Mouse (Mus musculus) forebrain, postnatal 0 days (tissue): ENCODE data around the gene Ccdc158. TPM values are rescaled to one million over a fixed set of nuclear protein-coding genes. Genes with fewer than 3 reads are reported as not detected.

Experiments used
- ATAC-seq: fragments of 200-750 bp; cut with Nextera tagmentation; 2 replicates; pipeline ENCODE4 v1.8.0; 2017; ENCODE audit warnings: mild to moderate bottlenecking, moderate library complexity
- DNase-seq: peaks from one replicate; pipeline ENCODE4 v3.0.0-alpha.2; 2015
- H3K27ac ChIP-seq: fragments of 300-500 bp; sonication (generic); 2 replicates; pipeline ENCODE4 v1.5.1; 2014; ENCODE audit warnings: low read depth, mild to moderate bottlenecking, antibody characterized with exemption, low read length, moderate library complexity, mixed read lengths
- H3K27me3 ChIP-seq: fragments of 300-500 bp; sonication (generic); 2 replicates; pipeline ENCODE4 v1.6.1; 2014; ENCODE audit warnings: mild to moderate bottlenecking, low read length, mixed read lengths; ENCODE audit not compliant: insufficient read depth
- H3K36me3 ChIP-seq: fragments of 300-500 bp; sonication (generic); 2 replicates; pipeline ENCODE4 v1.6.1; 2014; ENCODE audit warnings: mild to moderate bottlenecking, moderate library complexity; ENCODE audit not compliant: insufficient read depth
- H3K4me1 ChIP-seq: fragments of 300-500 bp; sonication (generic); 2 replicates; pipeline ENCODE4 v1.6.1; 2014; ENCODE audit warnings: antibody characterized with exemption; ENCODE audit not compliant: insufficient read depth
- H3K4me2 ChIP-seq: fragments of 300-500 bp; sonication (generic); 2 replicates; pipeline ENCODE4 v1.6.1; 2014; ENCODE audit warnings: low read depth, mild to moderate bottlenecking, moderate library complexity
- H3K4me3 ChIP-seq: fragments of 300-500 bp; sonication (generic); 2 replicates; pipeline ENCODE4 v1.5.1; 2014; ENCODE audit warnings: low read depth, low read length, mixed read lengths
- H3K9ac ChIP-seq: fragments of 300-500 bp; sonication (generic); 2 replicates; pipeline ENCODE4 v1.6.1; 2014; ENCODE audit warnings: mild to moderate bottlenecking
- H3K9me3 ChIP-seq: fragments of 300-500 bp; sonication (generic); 2 replicates; pipeline ENCODE4 v1.6.1; 2016; ENCODE audit warnings: low read length
- CTCF ChIP-seq: sonication (generic); IDR thresholded peaks from 2 replicates; pipeline ENCODE4 v1.5.1; 2016; ENCODE audit warnings: antibody characterized with exemption, control low read depth, low read depth
- WGBS: fragments of 180-500 bp; shearing (Covaris S2); extraction: QIAGEN DNeasy Blood & Tissue Kit; methylation state at CpG from one replicate; pipeline ENCODE4 v1.1.7; 2014; 5-methylcytosine and 5-hydroxymethylcytosine counted together
- polyA plus RNA-seq: library from polyadenylated mRNA; unstranded; fragments of >200 nt; fragmentation: Nextera tagmentation; extraction: Ambion mirVana; gene quantifications from 2 replicates; pipeline ENCODE4 v1.2.1, GENCODE M21; 2015
- total RNA-seq: library from RNA; depleted of rRNA; stranded (reverse); fragments of >200 nt; gene quantifications from 2 replicates; pipeline ENCODE4 v1.2.3, GENCODE M21; 2014

Gene Ccdc158
- total and polyA plus RNA-seq, 2 experiments from 2014 or later = 0.39 to 1.3 TPM

GRCm38 (mm10) chr5:92684715-92685460 is 9.8 kb upstream of the Ccdc158 start:
- 85% methylated on average over 16 of the region's 16 CpGs for WGBS
- Histone ChIP-seq H3K4me1 (peaks cover 4% of the 10 kb centered on the region; the same call in 1 of the 2 replicates), H3K36me3 (no peaks in the 10 kb centered on the region), H3K9ac (no peak overlapping the region), H3K27ac (no peak overlapping the region), H3K27me3 (no peaks in the 10 kb centered on the region), H3K9me3 (no peaks in the 10 kb centered on the region), H3K4me3 (no peak overlapping the region), H3K4me2 (no peak overlapping the region)
- DNase-seq = no peak
- no peak for TF ChIP-seq CTCF
- ATAC-seq = no peak

GRCm38 (mm10) chr5:92683871-92684475 is 8.9 kb upstream of the Ccdc158 start:
- Histone ChIP-seq H3K4me3 (peak overlapping the region; percentile 50), H3K27me3 (no peaks in the 10 kb centered on the region), H3K4me2 (peak overlapping the region; percentile 98), H3K9me3 (no peaks in the 10 kb centered on the region), H3K36me3 (no peaks in the 10 kb centered on the region), H3K9ac (peak overlapping the region; percentile 54), H3K27ac (no peak overlapping the region), H3K4me1 (peaks cover 4% of the 10 kb centered on the region; the same call in 1 of the 2 replicates)
- DNase-seq (no peak), ATAC-seq (no peak)
- no peak for TF ChIP-seq CTCF
- 12% methylated on average over 9 of the region's 9 CpGs for WGBS

- H3K27ac ChIP-seq = peak within 1 kb of the TSS; percentile 15; the same call in 1 of the 2 replicates
- DNase-seq = no peak
- no peak for ATAC-seq
Measured at GRCm38 (mm10) chr5:92683351-92683807, 8.3 kb upstream of the Ccdc158 start, which contains the start of gene Shroom3. TSS of gene Shroom3 (plus strand) at chr5:92683435.

GRCm38 (mm10) chr5:92682621-92683348 is 7.7 kb upstream of the Ccdc158 start:
- DNase-seq (no peak), ATAC-seq (peak; percentile 16; the same call in 1 of the 2 replicates)
- under 1% methylated on average over 39 of the region's 39 CpGs for WGBS
- H3K4me2 ChIP-seq = peak overlapping the region; percentile 98
- peak overlapping the region; percentile 54 for H3K9ac ChIP-seq
- no peak; the same call in 1 of the 2 replicates for TF ChIP-seq CTCF
- peak overlapping the region; percentile 15; the same call in 1 of the 2 replicates for H3K27ac ChIP-seq
- peak overlapping the region; percentile 50 for H3K4me3 ChIP-seq
- H3K9me3 ChIP-seq = no peaks in the 10 kb centered on the region
- H3K36me3 ChIP-seq = no peaks in the 10 kb centered on the region
- H3K27me3 ChIP-seq = no peaks in the 10 kb centered on the region
- peaks cover 4% of the 10 kb centered on the region; the same call in 1 of the 2 replicates for H3K4me1 ChIP-seq

More at GRCm38 (mm10) chr5:92683351-92683807, 8.3 kb upstream of the Ccdc158 start, which contains the start of gene Shroom3:
- Histone ChIP-seq H3K4me3 (peak within 1 kb of the TSS; percentile 50), H3K4me2 (peak within 1 kb of the TSS; percentile 98), H3K27me3 (no peaks in the 10 kb centered on the region), H3K36me3 (no peaks in the 10 kb centered on the region), H3K9ac (peak within 1 kb of the TSS; percentile 54), H3K4me1 (peaks cover 4% of the 10 kb centered on the region; the same call in 1 of the 2 replicates), H3K9me3 (no peaks in the 10 kb centered on the region)
- TF ChIP-seq CTCF = no peak
- WGBS = 3% methylated on average over 26 of the region's 26 CpGs

GRCm38 (mm10) chr5:92681861-92682260 is 6.8 kb upstream of the Ccdc158 start:
- Histone ChIP-seq H3K9ac (no peak overlapping the region), H3K27ac (no peak overlapping the region), H3K4me2 (no peak overlapping the region), H3K4me1 (peaks cover 4% of the 10 kb centered on the region; the same call in 1 of the 2 replicates), H3K9me3 (no peaks in the 10 kb centered on the region), H3K27me3 (no peaks in the 10 kb centered on the region), H3K4me3 (no peak overlapping the region), H3K36me3 (no peaks in the 10 kb centered on the region)
- TF ChIP-seq CTCF = no peak
- DNase-seq (no peak), ATAC-seq (no peak)
- 82% methylated on average over 10 of the region's 10 CpGs for WGBS

- H3K4me1 ChIP-seq = peaks cover 4% of the 10 kb centered on the region; the same call in 1 of the 2 replicates
- H3K9me3 ChIP-seq = no peaks in the 10 kb centered on the region
- H3K27ac ChIP-seq = no peak overlapping the region
- H3K36me3 ChIP-seq = no peaks in the 10 kb centered on the region
- H3K27me3 ChIP-seq = no peaks in the 10 kb centered on the region
- ATAC-seq (peak; percentile 40; the same call in 1 of the 2 replicates), DNase-seq (peak; percentile 83)
- H3K9ac ChIP-seq = no peak overlapping the region
- no peak overlapping the region for H3K4me3 ChIP-seq
- H3K4me2 ChIP-seq = no peak overlapping the region
- TF ChIP-seq CTCF = peak; percentile 78
- 18% methylated on average over 4 of the region's 4 CpGs for WGBS
Measured at GRCm38 (mm10) chr5:92679441-92679840, 4.4 kb upstream of the Ccdc158 start.
